Comparison of ENCODE assay signal across 24 mouse cellular contexts in genomic region chr10:23092517-23092916, GRCm38 (mm10).
A peak's percentile ranks its signal among the peaks of the same experiment; 100 is the strongest.
DNase-seq lines count a peak whose midpoint lies in the region; ATAC-seq lines count a peak whose summit lies in the region.
"Had no signal": no experiment of that assay in that cellular context is flagged by ENCODE, and none has a peak within 500 bp of the region (broad histone marks: within the 10 kb centered on the region; RNA-seq: fewer than 3 reads in every experiment).

No protein-coding gene starts in this region.

- DNase-seq in embryonic facial prominence, embryonic 10.5 days (ENCODE audit: low spot score): no peak
- DNase-seq in embryonic facial prominence, embryonic 14.5 days (ENCODE audit: low spot score): peak; percentile 75
- peak; percentile 20 for DNase-seq in fibroblast of lung, adult 2 months (ENCODE audit: low read depth)
- DNase-seq in cerebellum, postnatal 10 days: no peak
- DNase-seq: adrenal gland, adult 8-10 months; adrenal gland, postnatal 25 days; cerebellum, adult 11-12 months; cerebellum, adult 8-10 months; cerebellum, postnatal 25 days; forebrain, postnatal 0 days; gastrocnemius, postnatal 25 days; heart, adult 2 months; heart, postnatal 14 days; heart, postnatal 4 days had no signal

- H3K27ac ChIP-seq in embryonic facial prominence, embryonic 13.5 days: peak overlapping the region; percentile 28; the same call in 1 of the 2 replicates
- H3K27ac ChIP-seq in embryonic facial prominence, embryonic 10.5 days (replicated peaks): no peak overlapping the region
- H3K27ac ChIP-seq in embryonic facial prominence, embryonic 14.5 days (replicated peaks; ENCODE audit: low read depth, low read length): no peak overlapping the region; the same call in 1 of the 2 replicates
- peak overlapping the region; percentile 38; the same call in 1 of the 2 replicates for H3K27ac ChIP-seq in limb, embryonic 15.5 days
- no peak overlapping the region for H3K27ac ChIP-seq in midbrain, embryonic 13.5 days
- H3K27ac ChIP-seq: heart, adult 2 months; heart, embryonic 10.5 days; heart, embryonic 13.5 days; hindbrain, embryonic 14.5 days; hindbrain, postnatal 0 days had no signal

- no peaks in the 10 kb centered on the region for H3K36me3 ChIP-seq in embryonic facial prominence, embryonic 13.5 days
- H3K36me3 ChIP-seq in embryonic facial prominence, embryonic 10.5 days (replicated peaks): no peaks in the 10 kb centered on the region
- H3K36me3 ChIP-seq in embryonic facial prominence, embryonic 14.5 days (ENCODE audit: control insufficient read depth, insufficient read depth, low read length): no peaks in the 10 kb centered on the region
- no peaks in the 10 kb centered on the region for H3K36me3 ChIP-seq in limb, embryonic 15.5 days
- no peaks in the 10 kb centered on the region for H3K36me3 ChIP-seq in midbrain, embryonic 13.5 days
- H3K36me3 ChIP-seq: heart, embryonic 10.5 days; heart, embryonic 13.5 days had no signal

- H3K4me3 ChIP-seq in embryonic facial prominence, embryonic 13.5 days: no peak overlapping the region
- no peak overlapping the region for H3K4me3 ChIP-seq in embryonic facial prominence, embryonic 10.5 days
- H3K4me3 ChIP-seq in embryonic facial prominence, embryonic 14.5 days (ENCODE audit: low read depth, low read length): no peak overlapping the region
- H3K4me3 ChIP-seq in limb, embryonic 15.5 days: no peak overlapping the region
- H3K4me3 ChIP-seq in midbrain, embryonic 13.5 days (replicated peaks): no peak overlapping the region
- H3K4me3 ChIP-seq: heart, adult 2 months; heart, embryonic 10.5 days; heart, embryonic 13.5 days had no signal

- 68% methylated on average over 7 of the region's 7 CpGs for WGBS in embryonic facial prominence, embryonic 13.5 days
- WGBS in embryonic facial prominence, embryonic 10.5 days: 88% methylated on average over 7 of the region's 7 CpGs
- WGBS in embryonic facial prominence, embryonic 14.5 days: 56% methylated on average over 7 of the region's 7 CpGs
- 51% methylated on average over 7 of the region's 7 CpGs for WGBS in limb, embryonic 15.5 days
- WGBS in midbrain, embryonic 13.5 days: 79% methylated on average over 7 of the region's 7 CpGs

- ATAC-seq in embryonic facial prominence, embryonic 13.5 days (ENCODE audit: insufficient number of reproducible peaks, insufficient read depth, low FRiP score, low TSS enrichment, low read depth): no peak
- ATAC-seq in embryonic facial prominence, embryonic 14.5 days (ENCODE audit: low read depth): peak; percentile 66; the same call in 1 of the 2 replicates
- ATAC-seq in limb, embryonic 15.5 days (ENCODE audit: insufficient number of reproducible peaks, low FRiP score, low TSS enrichment, low read depth): no peak
- ATAC-seq in midbrain, embryonic 13.5 days: no peak
- ATAC-seq: activated CD4-positive, CD25-positive, alpha-beta regulatory T cell, adult 4 months; forebrain, embryonic 14.5 days; forebrain, postnatal 0 days; hindbrain, postnatal 0 days; inflammation-experienced regulatory T-cells, adult 6 months had no signal

- peaks cover 22% of the 10 kb centered on the region for H3K4me1 ChIP-seq in embryonic facial prominence, embryonic 13.5 days
- H3K4me1 ChIP-seq in embryonic facial prominence, embryonic 10.5 days: peaks cover 17% of the 10 kb centered on the region
- peaks cover 5% of the 10 kb centered on the region for H3K4me1 ChIP-seq in embryonic facial prominence, embryonic 14.5 days (ENCODE audit: control insufficient read depth, insufficient read depth, low read length)
- peaks cover 13% of the 10 kb centered on the region; the same call in 1 of the 2 replicates for H3K4me1 ChIP-seq in limb, embryonic 15.5 days
- H3K4me1 ChIP-seq in midbrain, embryonic 13.5 days (replicated peaks): no peaks in the 10 kb centered on the region

- no peak overlapping the region for H3K4me2 ChIP-seq in embryonic facial prominence, embryonic 13.5 days
- no peak overlapping the region for H3K4me2 ChIP-seq in embryonic facial prominence, embryonic 14.5 days (ENCODE audit: low read depth, low read length)
- no peak overlapping the region for H3K4me2 ChIP-seq in limb, embryonic 15.5 days
- H3K4me2 ChIP-seq in midbrain, embryonic 13.5 days (replicated peaks): no peak overlapping the region
- H3K4me2 ChIP-seq: heart, embryonic 13.5 days; hindbrain, embryonic 14.5 days had no signal

- no peaks in the 10 kb centered on the region for H3K27me3 ChIP-seq in embryonic facial prominence, embryonic 13.5 days
- no peaks in the 10 kb centered on the region for H3K27me3 ChIP-seq in embryonic facial prominence, embryonic 10.5 days (replicated peaks; ENCODE audit: low read depth, poor library complexity, severe bottlenecking)
- H3K27me3 ChIP-seq in embryonic facial prominence, embryonic 14.5 days (replicated peaks; ENCODE audit: control insufficient read depth, insufficient read depth, low read length): no peaks in the 10 kb centered on the region
- no peaks in the 10 kb centered on the region for H3K27me3 ChIP-seq in limb, embryonic 15.5 days
- H3K27me3 ChIP-seq in midbrain, embryonic 13.5 days: no peaks in the 10 kb centered on the region
- H3K27me3 ChIP-seq: heart, embryonic 13.5 days had no signal

- no peaks in the 10 kb centered on the region for H3K9me3 ChIP-seq in embryonic facial prominence, embryonic 13.5 days
- H3K9me3 ChIP-seq in embryonic facial prominence, embryonic 10.5 days: no peaks in the 10 kb centered on the region
- H3K9me3 ChIP-seq in embryonic facial prominence, embryonic 14.5 days (ENCODE audit: control insufficient read depth, low read length): no peaks in the 10 kb centered on the region
- H3K9me3 ChIP-seq in limb, embryonic 15.5 days: no peaks in the 10 kb centered on the region
- no peaks in the 10 kb centered on the region for H3K9me3 ChIP-seq in midbrain, embryonic 13.5 days
- H3K9me3 ChIP-seq: heart, embryonic 10.5 days; heart, embryonic 13.5 days had no signal

- H3K9ac ChIP-seq in embryonic facial prominence, embryonic 13.5 days: no peak overlapping the region
- H3K9ac ChIP-seq in embryonic facial prominence, embryonic 14.5 days (ENCODE audit: low read depth, low read length): no peak overlapping the region
- no peak overlapping the region for H3K9ac ChIP-seq in limb, embryonic 15.5 days
- no peak overlapping the region for H3K9ac ChIP-seq in midbrain, embryonic 13.5 days (replicated peaks)
- H3K9ac ChIP-seq: forebrain, postnatal 0 days; heart, embryonic 13.5 days; hindbrain, embryonic 14.5 days had no signal

Comparison
In these comparisons a context has a peak if more than half of its experiments do, and no peak if none do; other contexts are left out.
1. H3K27ac ChIP-seq: peak in embryonic facial prominence, embryonic 13.5 days (single experiment) and limb, embryonic 15.5 days (single experiment); none in embryonic facial prominence, embryonic 10.5 days (single experiment), embryonic facial prominence, embryonic 14.5 days (single experiment) and midbrain, embryonic 13.5 days (single experiment).
2. DNase-seq: peak in embryonic facial prominence, embryonic 14.5 days (single experiment) and fibroblast of lung, adult 2 months (single experiment); none in embryonic facial prominence, embryonic 10.5 days (single experiment) and cerebellum, postnatal 10 days (0 of 2).